Mouse (Mus musculus): Measurements from ENCODE around the gene Wdr91. TPM values are rescaled to one million over a fixed set of nuclear protein-coding genes. Genes with fewer than 3 reads are reported as not detected.

Gene Wdr91
- polyA plus RNA-seq, 1 experiment from 2014 or later, result 10.7 TPM

DNA sequence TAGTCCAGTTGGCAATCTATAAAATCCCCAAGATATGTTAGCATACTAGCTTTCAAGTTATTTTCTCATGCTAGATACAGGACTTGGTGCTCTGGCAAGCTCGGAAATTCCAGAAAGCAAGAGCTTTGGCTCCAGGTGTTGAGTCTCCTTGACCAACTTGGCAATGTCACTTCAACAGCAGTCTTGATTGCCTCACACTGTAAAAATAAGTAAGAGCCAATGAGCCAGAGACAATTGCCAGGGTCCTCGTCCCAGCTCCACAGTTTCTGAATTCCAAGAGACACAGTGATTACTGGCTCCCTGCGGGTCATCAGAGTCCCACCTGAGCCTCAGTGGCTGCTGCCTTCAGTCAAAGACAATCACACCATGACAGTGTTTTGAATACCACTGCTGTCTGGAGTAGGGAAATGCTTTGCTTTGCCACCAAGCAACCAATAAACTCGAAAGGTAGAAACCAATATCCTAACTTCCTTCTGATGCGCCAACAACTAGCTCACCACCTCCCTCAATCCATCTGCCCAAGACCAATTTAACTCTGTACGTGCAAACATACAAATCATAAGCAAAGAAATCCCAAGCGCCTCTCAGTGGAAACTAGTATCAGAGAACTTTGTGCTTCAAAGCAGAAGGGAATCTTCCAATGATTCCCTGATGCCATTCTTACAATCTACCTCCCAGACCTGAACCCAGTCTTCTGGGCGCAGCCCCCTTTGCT lies 888 bp downstream of the Wdr91 start:
- ATAC-seq (ENCODE audit: insufficient number of reproducible peaks, insufficient read depth, low FRiP score, low read depth), result no peak
- WGBS, result 42% methylated on average over 8 of the region's 8 CpGs
- Histone ChIP-seq H3K27me3 (ENCODE audit: control insufficient read depth, insufficient read depth, low read length) (no peaks in the 10 kb centered on the region), H3K36me3 (ENCODE audit: control insufficient read depth, insufficient read depth, low read length) (peaks cover 19% of the 10 kb centered on the region), H3K9me3 (ENCODE audit: control insufficient read depth, low read depth, low read length) (no peaks in the 10 kb centered on the region), H3K9ac (replicated peaks; ENCODE audit: low read depth, low read length) (peak overlapping the region; percentile 42; the same call in 1 of the 2 replicates), H3K4me2 (replicated peaks; ENCODE audit: low read depth, low read length) (peak overlapping the region; percentile 78), H3K4me3 (ENCODE audit: low read depth, low read length) (peak overlapping the region; percentile 68), H3K4me1 (ENCODE audit: control insufficient read depth, insufficient read depth, low read length) (peaks cover 4% of the 10 kb centered on the region; the same call in 1 of the 2 replicates), H3K27ac (ENCODE audit: low read length) (no peak overlapping the region)

DNA sequence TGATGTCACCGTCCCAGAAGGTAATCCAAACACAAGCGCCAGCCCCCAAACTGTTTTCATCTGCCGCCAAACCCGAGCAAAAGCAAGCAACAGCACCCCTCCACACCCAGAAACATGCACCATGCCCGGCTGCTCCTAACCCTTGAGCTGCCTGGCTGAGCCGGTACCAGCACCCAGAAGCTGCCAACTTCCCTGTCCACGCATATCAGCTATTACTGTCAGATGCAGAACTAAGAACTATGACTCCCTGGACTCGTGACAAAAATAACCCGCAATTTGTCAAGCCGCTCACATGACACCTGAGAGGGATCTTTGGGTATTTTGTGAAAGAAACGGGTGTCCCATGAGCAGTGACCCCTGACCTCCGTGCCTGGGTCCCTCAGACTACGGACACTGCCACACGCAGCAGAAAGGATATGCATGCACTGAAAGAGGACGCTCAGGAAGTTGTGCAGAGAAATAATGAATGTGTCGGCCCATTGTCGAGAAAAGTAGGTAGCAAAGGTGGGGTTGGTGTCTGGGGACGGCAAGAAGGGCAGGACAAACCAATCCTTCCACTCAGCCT lies 2.9 kb downstream of the Wdr91 start:
- WGBS, result 81% methylated on average over 18 of the region's 18 CpGs
- no peaks in the 10 kb centered on the region for H3K9me3 ChIP-seq (ENCODE audit: control insufficient read depth, low read depth, low read length)
- H3K4me2 ChIP-seq (replicated peaks; ENCODE audit: low read depth, low read length), result no peak overlapping the region
- H3K4me1 ChIP-seq (ENCODE audit: control insufficient read depth, insufficient read depth, low read length), result peaks cover 4% of the 10 kb centered on the region; the same call in 1 of the 2 replicates
- H3K9ac ChIP-seq (replicated peaks; ENCODE audit: low read depth, low read length), result no peak overlapping the region
- no peak overlapping the region for H3K27ac ChIP-seq (ENCODE audit: low read length)
- H3K4me3 ChIP-seq (ENCODE audit: low read depth, low read length), result no peak overlapping the region
- ATAC-seq (ENCODE audit: insufficient number of reproducible peaks, insufficient read depth, low FRiP score, low read depth), result no peak
- H3K27me3 ChIP-seq (ENCODE audit: control insufficient read depth, insufficient read depth, low read length), result no peaks in the 10 kb centered on the region
- H3K36me3 ChIP-seq (ENCODE audit: control insufficient read depth, insufficient read depth, low read length), result peaks cover 26% of the 10 kb centered on the region

DNA sequence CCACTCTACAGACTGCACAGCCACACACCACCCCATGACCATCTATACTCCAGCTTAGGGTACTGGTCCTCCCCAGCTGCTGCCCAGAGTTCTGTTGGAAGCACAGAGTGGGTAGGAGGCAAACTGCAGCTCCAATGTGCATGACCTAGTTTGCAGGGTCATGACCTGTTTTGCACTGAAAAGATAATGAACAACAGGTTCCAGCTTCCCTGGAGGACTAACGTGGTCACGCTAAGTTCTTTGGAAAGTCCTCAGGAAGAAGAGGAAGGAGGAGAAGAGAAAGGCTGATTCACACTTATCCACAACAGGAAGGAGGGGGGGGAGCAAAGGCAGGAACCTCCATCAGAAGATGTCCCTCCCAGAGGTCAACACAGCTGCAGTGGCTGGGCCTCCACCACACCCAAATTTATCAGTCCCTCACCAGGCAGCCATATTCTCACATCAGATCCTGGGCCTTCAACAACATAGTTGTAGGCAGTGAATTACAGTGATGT lies 3.5 kb downstream of the Wdr91 start:
- Histone ChIP-seq H3K36me3 (ENCODE audit: control insufficient read depth, insufficient read depth, low read length) (peaks cover 27% of the 10 kb centered on the region), H3K9ac (replicated peaks; ENCODE audit: low read depth, low read length) (no peak overlapping the region), H3K27ac (ENCODE audit: low read length) (no peak overlapping the region), H3K27me3 (ENCODE audit: control insufficient read depth, insufficient read depth, low read length) (no peaks in the 10 kb centered on the region), H3K4me3 (ENCODE audit: low read depth, low read length) (no peak overlapping the region), H3K4me2 (replicated peaks; ENCODE audit: low read depth, low read length) (no peak overlapping the region), H3K9me3 (ENCODE audit: control insufficient read depth, low read depth, low read length) (no peaks in the 10 kb centered on the region), H3K4me1 (ENCODE audit: control insufficient read depth, insufficient read depth, low read length) (peaks cover 4% of the 10 kb centered on the region; the same call in 1 of the 2 replicates)
- WGBS, result 66% methylated on average over 2 of the region's 2 CpGs
- ATAC-seq (ENCODE audit: insufficient number of reproducible peaks, insufficient read depth, low FRiP score, low read depth), result no peak

DNA sequence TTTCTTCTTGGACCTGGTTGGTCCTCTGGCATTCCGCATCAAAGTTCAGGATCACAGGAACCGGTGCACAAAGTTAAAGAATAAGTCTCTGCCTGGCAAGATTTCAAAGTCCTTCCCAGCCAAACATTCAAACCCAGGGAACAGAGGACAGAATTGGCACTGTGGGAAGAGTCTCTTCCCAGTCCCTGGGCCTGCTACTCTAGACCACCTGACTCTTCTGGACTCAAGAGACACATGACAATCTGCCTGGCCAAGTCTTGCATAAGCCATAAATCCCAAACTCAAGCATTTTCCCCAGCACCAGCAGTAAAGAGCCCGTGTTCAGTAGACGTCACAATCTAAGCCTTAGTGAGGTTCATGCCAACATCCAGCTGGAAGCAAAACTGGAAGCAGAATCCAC lies 4.0 kb downstream of the Wdr91 start:
- no peaks in the 10 kb centered on the region for H3K27me3 ChIP-seq (ENCODE audit: control insufficient read depth, insufficient read depth, low read length)
- H3K4me2 ChIP-seq (replicated peaks; ENCODE audit: low read depth, low read length), result no peak overlapping the region
- no peak overlapping the region for H3K27ac ChIP-seq (ENCODE audit: low read length)
- no peak overlapping the region for H3K9ac ChIP-seq (replicated peaks; ENCODE audit: low read depth, low read length)
- H3K4me1 ChIP-seq (ENCODE audit: control insufficient read depth, insufficient read depth, low read length), result peaks cover 4% of the 10 kb centered on the region; the same call in 1 of the 2 replicates
- H3K4me3 ChIP-seq (ENCODE audit: low read depth, low read length), result no peak overlapping the region
- ATAC-seq (ENCODE audit: insufficient number of reproducible peaks, insufficient read depth, low FRiP score, low read depth), result no peak
- 95% methylated on average over 4 of the region's 4 CpGs for WGBS
- no peaks in the 10 kb centered on the region for H3K9me3 ChIP-seq (ENCODE audit: control insufficient read depth, low read depth, low read length)
- peaks cover 30% of the 10 kb centered on the region for H3K36me3 ChIP-seq (ENCODE audit: control insufficient read depth, insufficient read depth, low read length)

DNA sequence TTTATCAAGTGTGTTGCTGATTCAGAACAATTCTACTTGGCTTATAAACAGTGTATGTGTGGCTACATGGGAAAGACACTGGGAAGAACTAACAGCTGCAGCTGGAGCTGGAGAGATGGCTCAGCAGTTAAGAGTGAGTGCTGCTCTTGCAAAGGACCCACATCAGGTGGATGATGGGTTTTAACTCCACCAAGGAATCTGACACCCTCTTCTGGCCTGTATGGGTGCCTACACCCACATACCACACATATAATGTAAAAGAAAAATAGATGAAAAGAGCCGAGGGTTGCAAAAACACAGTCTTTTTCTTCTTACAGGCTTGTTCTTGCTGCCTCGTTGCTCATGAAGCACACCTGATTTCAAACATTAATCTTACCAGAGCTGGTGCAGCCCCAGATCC lies 4.6 kb downstream of the Wdr91 start:
- WGBS, result 74% methylated on average over 2 of the region's 2 CpGs
- Histone ChIP-seq H3K4me1 (ENCODE audit: control insufficient read depth, insufficient read depth, low read length) (peaks cover 4% of the 10 kb centered on the region; the same call in 1 of the 2 replicates), H3K27ac (ENCODE audit: low read length) (no peak overlapping the region), H3K36me3 (ENCODE audit: control insufficient read depth, insufficient read depth, low read length) (peaks cover 32% of the 10 kb centered on the region), H3K27me3 (ENCODE audit: control insufficient read depth, insufficient read depth, low read length) (no peaks in the 10 kb centered on the region), H3K4me3 (ENCODE audit: low read depth, low read length) (no peak overlapping the region), H3K9ac (replicated peaks; ENCODE audit: low read depth, low read length) (no peak overlapping the region), H3K9me3 (ENCODE audit: control insufficient read depth, low read depth, low read length) (no peaks in the 10 kb centered on the region), H3K4me2 (replicated peaks; ENCODE audit: low read depth, low read length) (no peak overlapping the region)
- ATAC-seq (ENCODE audit: insufficient number of reproducible peaks, insufficient read depth, low FRiP score, low read depth), result no peak

DNA sequence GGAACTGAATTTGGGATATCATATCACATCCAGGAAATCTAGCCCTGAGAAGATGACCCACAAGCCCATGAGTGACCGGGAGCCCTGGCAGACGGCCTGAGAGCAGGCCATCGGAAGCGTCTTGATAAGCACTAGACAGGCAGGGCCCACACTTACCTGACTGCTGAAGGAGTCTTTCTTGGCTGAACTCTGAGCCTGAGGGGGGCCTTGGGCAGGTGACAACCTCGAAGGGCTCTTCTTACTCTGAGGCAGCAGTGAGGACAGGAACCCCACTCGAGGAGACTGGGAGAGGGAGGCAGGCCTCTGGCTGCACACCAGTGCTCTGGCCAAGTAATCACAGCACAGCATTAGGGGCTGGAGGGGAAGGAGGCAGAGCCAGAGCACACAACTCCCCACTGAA lies 6.3 kb downstream of the Wdr91 start:
- no peak for ATAC-seq (ENCODE audit: insufficient number of reproducible peaks, insufficient read depth, low FRiP score, low read depth)
- H3K27ac ChIP-seq (ENCODE audit: low read length), result no peak overlapping the region
- peaks cover 35% of the 10 kb centered on the region for H3K36me3 ChIP-seq (ENCODE audit: control insufficient read depth, insufficient read depth, low read length)

DNA sequence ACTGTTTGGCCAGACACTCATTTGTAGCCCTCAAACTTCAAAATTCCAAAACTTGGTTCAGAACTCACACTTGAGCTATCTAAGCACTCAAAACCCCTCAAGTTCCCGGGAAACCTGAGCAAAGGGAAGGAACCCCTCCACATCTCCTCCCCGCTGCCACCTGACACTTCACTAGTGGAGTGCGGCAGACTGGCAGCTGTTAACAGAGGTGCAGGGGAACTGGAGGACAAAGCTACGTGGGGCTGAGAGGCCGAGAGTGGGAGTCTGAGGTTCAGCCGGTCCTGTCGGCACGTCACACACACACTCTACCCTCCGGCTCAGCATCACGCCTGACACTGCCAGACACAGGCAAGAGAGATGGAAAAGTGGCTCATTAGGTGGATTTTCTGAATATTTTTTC lies 6.8 kb downstream of the Wdr91 start:
- no peak overlapping the region for H3K27ac ChIP-seq (ENCODE audit: low read length)
- H3K27me3 ChIP-seq (ENCODE audit: control insufficient read depth, insufficient read depth, low read length), result no peaks in the 10 kb centered on the region
- H3K4me3 ChIP-seq (ENCODE audit: low read depth, low read length), result no peak overlapping the region
- peaks cover 38% of the 10 kb centered on the region for H3K36me3 ChIP-seq (ENCODE audit: control insufficient read depth, insufficient read depth, low read length)
- no peaks in the 10 kb centered on the region for H3K9me3 ChIP-seq (ENCODE audit: control insufficient read depth, low read depth, low read length)
- ATAC-seq (ENCODE audit: insufficient number of reproducible peaks, insufficient read depth, low FRiP score, low read depth), result no peak
- no peak overlapping the region for H3K4me2 ChIP-seq (replicated peaks; ENCODE audit: low read depth, low read length)
- 78% methylated on average over 10 of the region's 10 CpGs for WGBS
- no peak overlapping the region for H3K9ac ChIP-seq (replicated peaks; ENCODE audit: low read depth, low read length)
- H3K4me1 ChIP-seq (ENCODE audit: control insufficient read depth, insufficient read depth, low read length), result no peaks in the 10 kb centered on the region; the same call in 1 of the 2 replicates

More for the DNA sequence above, 6.3 kb downstream of the Wdr91 start:
- 83% methylated on average over 6 of the region's 6 CpGs for WGBS
- Histone ChIP-seq H3K4me2 (replicated peaks; ENCODE audit: low read depth, low read length) (no peak overlapping the region), H3K9ac (replicated peaks; ENCODE audit: low read depth, low read length) (no peak overlapping the region), H3K4me1 (ENCODE audit: control insufficient read depth, insufficient read depth, low read length) (no peaks in the 10 kb centered on the region; the same call in 1 of the 2 replicates), H3K9me3 (ENCODE audit: control insufficient read depth, low read depth, low read length) (no peaks in the 10 kb centered on the region), H3K27me3 (ENCODE audit: control insufficient read depth, insufficient read depth, low read length) (no peaks in the 10 kb centered on the region), H3K4me3 (ENCODE audit: low read depth, low read length) (no peak overlapping the region)

DNA sequence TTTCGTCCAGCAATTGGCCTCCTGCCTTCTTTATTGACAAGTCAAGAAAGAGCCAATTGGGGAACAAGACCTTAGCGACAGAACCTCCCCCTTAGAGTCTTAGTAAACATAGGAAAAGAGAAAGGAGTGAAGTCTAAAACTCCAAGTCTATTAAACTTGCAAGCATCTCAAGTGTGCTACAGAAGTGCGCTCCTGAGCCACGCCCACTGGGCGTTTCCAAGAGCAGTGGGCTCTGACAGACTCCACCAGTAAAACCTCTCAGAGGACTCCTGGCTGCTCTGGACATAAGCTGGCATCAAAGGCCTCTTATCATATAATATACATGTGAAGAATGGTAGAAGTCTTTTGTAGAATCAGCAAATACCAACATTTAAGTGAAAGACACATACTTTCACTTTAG lies 7.2 kb downstream of the Wdr91 start:
- WGBS, result 63% methylated on average over 5 of the region's 5 CpGs
- Histone ChIP-seq H3K9ac (replicated peaks; ENCODE audit: low read depth, low read length) (no peak overlapping the region), H3K4me2 (replicated peaks; ENCODE audit: low read depth, low read length) (peak overlapping the region; percentile 3; the same call in 1 of the 2 replicates), H3K27ac (ENCODE audit: low read length) (no peak overlapping the region), H3K4me1 (ENCODE audit: control insufficient read depth, insufficient read depth, low read length) (no peaks in the 10 kb centered on the region; the same call in 1 of the 2 replicates), H3K36me3 (ENCODE audit: control insufficient read depth, insufficient read depth, low read length) (peaks cover 38% of the 10 kb centered on the region), H3K4me3 (ENCODE audit: low read depth, low read length) (no peak overlapping the region), H3K27me3 (ENCODE audit: control insufficient read depth, insufficient read depth, low read length) (no peaks in the 10 kb centered on the region), H3K9me3 (ENCODE audit: control insufficient read depth, low read depth, low read length) (no peaks in the 10 kb centered on the region)
- no peak for ATAC-seq (ENCODE audit: insufficient number of reproducible peaks, insufficient read depth, low FRiP score, low read depth)
